Mouse (Mus musculus) cortical plate, adult 2 months (tissue): ENCODE measurements around the gene Thyn1.

Source experiments
- CTCF ChIP-seq: fragments of 200-500 bp; IDR thresholded peaks from 2 replicates; pipeline ENCODE4 v1.5.1; 2011; ENCODE audit warnings: mild to moderate bottlenecking, control low read depth, low read length; ENCODE audit not compliant: insufficient read depth; ENCODE audit errors: extremely low read depth
- POLR2A ChIP-seq: fragments of 200-500 bp; IDR thresholded peaks from 2 replicates; pipeline ENCODE4 v1.6.1; 2011; ENCODE audit warnings: mild to moderate bottlenecking, low read length, control low read depth; ENCODE audit not compliant: insufficient read depth; ENCODE audit errors: extremely low read depth

- TF ChIP-seq POLR2A (no peak), CTCF (no peak)
Observed at GRCm38 (mm10) chr9:27030763-27031100, 31.2 kb downstream of the Thyn1 start.
